In genomic region chr1:19205649-19206048, GRCm38 (mm10) we compare ENCODE assay signal across 8 mouse cellular contexts. TPM values are rescaled to one million over a fixed set of nuclear protein-coding genes. Genes with fewer than 3 reads are reported as not detected.
A peak's percentile ranks its signal among the peaks of the same experiment; 100 is the strongest.
DNase-seq lines count a peak whose midpoint lies in the region; ATAC-seq and TF ChIP-seq lines count a peak whose summit lies in the region.

No protein-coding gene starts in this region.

- H3K27ac ChIP-seq in forebrain, embryonic 13.5 days: no peak overlapping the region
- H3K27ac ChIP-seq in liver, embryonic 16.5 days (ENCODE audit: low read length): no peak overlapping the region

- in situ Hi-C loops in Patski (cut with MboI; ENCODE audit: low pct_unique_long_range_greater_than_20kb): loop anchor here (5.0 to 25.0 kb wide), 3 partner anchors 569 to 1307 kb away; no protein-coding TSS in a partner anchor

- ATAC-seq in Patski: peak; percentile 44
- peak; percentile 78 for ATAC-seq in forebrain, embryonic 13.5 days
- ATAC-seq in liver, embryonic 16.5 days (ENCODE audit: low read depth): no peak

- DNase-seq in heart, adult 8-10 months (ENCODE audit: low spot score): peak; percentile 1
- DNase-seq in heart, adult 11 months: no peak
- DNase-seq in Patski (ENCODE audit: low read depth, low spot score): no peak
- DNase-seq in kidney, adult 18-20 months: peak; percentile 57
- peak; percentile 52 for DNase-seq in retina, postnatal 7 days (ENCODE audit: low read depth, low spot score)
- DNase-seq in gastrocnemius, adult 18-20 months (ENCODE audit: low spot score): no peak

- 3% methylated on average over 12 of the region's 12 CpGs for WGBS in forebrain, embryonic 13.5 days
- WGBS in liver, embryonic 16.5 days (ENCODE audit: insufficient replicate concordance): 3% methylated on average over 12 of the region's 12 CpGs

- peak; percentile 80 for TF ChIP-seq CTCF in Patski (IDR thresholded peaks at IDR 0.05)

- no peak overlapping the region for H3K9ac ChIP-seq in forebrain, embryonic 13.5 days
- no peak overlapping the region for H3K9ac ChIP-seq in liver, embryonic 16.5 days (ENCODE audit: low read depth, low read length)

- CTCF ChIA-PET in Patski (lab: Charles Lee): interaction anchor here (1.5 kb wide), 1 partner anchor 11 kb away, joined by 4 read pairs; no protein-coding TSS in a partner anchor

- peak overlapping the region; percentile 28 for H3K4me3 ChIP-seq in forebrain, embryonic 13.5 days
- peak overlapping the region; percentile 11; the same call in 1 of the 2 replicates for H3K4me3 ChIP-seq in liver, embryonic 16.5 days (ENCODE audit: low read depth, low read length)

- POLR2A ChIA-PET in Patski (lab: Charles Lee): no interaction called here

- H3K4me1 ChIP-seq in forebrain, embryonic 13.5 days: no peaks in the 10 kb centered on the region
- no peaks in the 10 kb centered on the region for H3K4me1 ChIP-seq in liver, embryonic 16.5 days (ENCODE audit: control insufficient read depth, low read depth, low read length)

- peak overlapping the region; percentile 54 for H3K4me2 ChIP-seq in forebrain, embryonic 13.5 days
- H3K4me2 ChIP-seq in liver, embryonic 16.5 days (ENCODE audit: low read depth, low read length): no peak overlapping the region

- H3K9me3 ChIP-seq in forebrain, embryonic 13.5 days (replicated peaks): no peaks in the 10 kb centered on the region
- H3K9me3 ChIP-seq in liver, embryonic 16.5 days (replicated peaks; ENCODE audit: control insufficient read depth, low read length): no peaks in the 10 kb centered on the region

- no peaks in the 10 kb centered on the region for H3K36me3 ChIP-seq in forebrain, embryonic 13.5 days (ENCODE audit: poor library complexity, severe bottlenecking)
- H3K36me3 ChIP-seq in liver, embryonic 16.5 days (ENCODE audit: control insufficient read depth, insufficient read depth): no peaks in the 10 kb centered on the region

- peaks cover 64% of the 10 kb centered on the region for H3K27me3 ChIP-seq in Patski
- H3K27me3 ChIP-seq in forebrain, embryonic 13.5 days: peaks cover 55% of the 10 kb centered on the region
- peaks cover 29% of the 10 kb centered on the region for H3K27me3 ChIP-seq in liver, embryonic 16.5 days (ENCODE audit: control insufficient read depth, insufficient read depth, low read depth, low read length)

RNA-seq across cellular contexts. Expression of gene Tfap2b, which starts 3.1 kb away (rescaled TPM):
- total RNA-seq in heart, adult 8-10 months (2022): under 1 TPM in 1 of 4 experiments, not detected in 3; 0.03 TPM
- not detected for polyA plus RNA-seq in Patski (2021)
- 3.2 and 4.3 TPM in 2 replicates for polyA plus RNA-seq in forebrain, embryonic 13.5 days (2015; fragmentation: Nextera tagmentation; extraction: Ambion mirVana)
- polyA plus RNA-seq in liver, embryonic 16.5 days (2015; fragmentation: Nextera tagmentation; extraction: Ambion mirVana): not detected in 2 replicates
- under 1 TPM in 1 of 2 experiments, not detected in 1; 0.11 TPM for total RNA-seq in gastrocnemius, adult 18-20 months (2021)

Comparison
In these comparisons a context has a peak if more than half of its experiments do, and no peak if none do; other contexts are left out.
1. DNase-seq: peak in heart, adult 8-10 months (single experiment), kidney, adult 18-20 months (single experiment) and retina, postnatal 7 days (single experiment); none in heart, adult 11 months (single experiment), Patski (single experiment) and gastrocnemius, adult 18-20 months (single experiment).